Mouse (Mus musculus) adrenal gland, postnatal 25 days (tissue): ENCODE results near the gene Wdr48. TPM values are rescaled to one million over a fixed set of nuclear protein-coding genes. Genes with fewer than 3 reads are reported as not detected.

Source experiments
- DNase-seq: peaks from one replicate; pipeline ENCODE4 v3.0.0; 2021; ENCODE audit warnings: mixed read lengths
- long read RNA-seq: library from polyadenylated mRNA; stranded (forward); transcript quantifications from one replicate; pipeline ENCODE4 v2.0.0, GENCODE M21; 2021
- total RNA-seq: library from RNA; stranded (reverse); gene quantifications from 2 replicates; pipeline ENCODE4 v1.2.3, GENCODE M21; 2021

The Wdr48 gene
- total RNA-seq, result 55.2 and 59.1 TPM in 2 replicates
- long read RNA-seq, transcript Wdr48-201 (19 exons, 3,845 nt), result major isoform, 17 of 27 reads
- long read RNA-seq, partial matches to known transcripts, result 10 of 27 reads
- long read RNA-seq, other reads (novel, unspliced or antisense), result 0 of 27 reads

GRCm38 (mm10) chr9:119894339-119895009, at the start of gene Wdr48:
Wdr48 (plus strand) TSS chr9:119894878.
- DNase-seq, result peak; percentile 92

- no peak for DNase-seq
Measured at GRCm38 (mm10) chr9:119847187-119847586, 47.5 kb upstream of the Wdr48 start.

DNA sequence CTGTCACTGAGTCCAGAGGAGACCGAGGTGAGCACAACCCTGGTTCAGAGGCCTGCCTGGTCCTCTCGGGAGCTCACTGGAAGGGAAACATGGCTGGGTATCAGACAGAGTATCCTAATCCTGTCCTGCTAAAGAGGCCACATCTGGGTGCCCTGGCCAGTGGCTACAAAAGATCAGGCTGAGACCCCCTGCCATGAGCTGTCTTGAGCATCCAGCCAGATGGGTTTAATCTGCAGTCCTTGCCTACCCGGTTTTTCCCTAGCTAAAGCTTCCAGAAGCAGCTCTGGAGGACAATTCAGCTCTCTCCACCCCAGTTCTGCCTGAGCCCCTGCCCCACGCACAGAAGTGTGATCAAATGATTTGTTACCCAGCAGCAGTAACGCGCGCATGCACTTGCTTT, 46.0 kb upstream of the Wdr48 start:
- no peak for DNase-seq

- no peak for DNase-seq
Measured at GRCm38 (mm10) chr9:119849214-119849613, 45.5 kb upstream of the Wdr48 start.

- no peak for DNase-seq
Measured at GRCm38 (mm10) chr9:119852347-119853030, 42.2 kb upstream of the Wdr48 start.

GRCm38 (mm10) chr9:119853071-119853846, 41.4 kb upstream of the Wdr48 start:
- DNase-seq, result no peak

DNA sequence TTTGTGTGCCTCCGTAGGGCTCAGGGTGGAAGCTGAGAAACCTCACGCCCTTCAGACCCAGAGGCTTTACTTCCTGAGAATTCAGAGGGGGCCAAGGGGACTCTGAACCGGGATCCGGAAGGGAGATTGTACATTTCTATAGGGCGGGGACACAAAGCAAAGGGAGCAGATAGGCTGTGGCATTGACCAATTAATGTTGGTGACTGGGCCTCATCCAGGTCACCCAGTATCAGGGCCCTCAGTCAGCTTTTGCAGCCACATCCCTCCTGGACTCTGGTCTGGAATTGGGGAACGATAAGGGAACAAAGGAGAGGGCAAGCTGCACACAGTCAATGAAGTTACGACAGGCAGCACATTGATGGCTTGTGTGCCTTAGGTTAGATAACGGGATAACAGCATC, 40.5 kb upstream of the Wdr48 start:
- no peak for DNase-seq

DNA sequence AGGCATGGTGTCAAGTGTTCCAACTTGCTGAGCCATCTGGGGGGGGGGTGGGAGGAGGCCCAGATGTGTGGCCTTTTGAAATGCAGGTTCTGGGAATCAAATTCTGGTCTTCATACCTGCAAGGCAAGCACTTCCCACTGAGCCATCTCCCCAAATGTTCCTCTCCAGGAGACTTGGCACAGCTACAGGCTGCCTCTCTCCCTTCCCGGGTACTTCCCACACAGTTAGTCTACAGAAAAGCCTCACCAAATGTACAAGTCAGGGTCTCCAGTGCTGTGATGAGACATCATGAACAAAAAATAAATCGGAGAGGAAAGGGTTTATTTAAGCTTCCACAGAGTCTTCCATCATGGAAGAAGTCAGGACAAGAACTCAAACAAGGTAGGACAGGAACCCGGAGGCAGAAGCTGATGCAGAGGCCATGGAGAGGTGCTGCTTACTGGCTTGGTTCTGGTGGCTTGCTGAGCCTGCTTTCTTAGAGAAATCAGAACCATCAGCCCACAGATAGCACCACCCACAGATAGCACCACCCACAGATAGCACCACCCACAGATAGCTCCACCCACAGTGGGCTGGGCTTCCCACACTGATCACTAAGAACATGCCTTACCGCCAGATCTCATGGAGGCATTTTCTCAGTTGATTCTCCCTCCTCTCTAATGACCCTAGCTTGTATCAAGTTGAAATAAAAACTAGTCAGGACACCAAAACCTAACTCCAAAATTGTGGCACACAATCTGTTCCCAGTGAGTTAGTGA, 7.4 kb upstream of the Wdr48 start:
- no peak for DNase-seq

GRCm38 (mm10) chr9:119888843-119889246, 5.8 kb upstream of the Wdr48 start:
- no peak for DNase-seq

DNA sequence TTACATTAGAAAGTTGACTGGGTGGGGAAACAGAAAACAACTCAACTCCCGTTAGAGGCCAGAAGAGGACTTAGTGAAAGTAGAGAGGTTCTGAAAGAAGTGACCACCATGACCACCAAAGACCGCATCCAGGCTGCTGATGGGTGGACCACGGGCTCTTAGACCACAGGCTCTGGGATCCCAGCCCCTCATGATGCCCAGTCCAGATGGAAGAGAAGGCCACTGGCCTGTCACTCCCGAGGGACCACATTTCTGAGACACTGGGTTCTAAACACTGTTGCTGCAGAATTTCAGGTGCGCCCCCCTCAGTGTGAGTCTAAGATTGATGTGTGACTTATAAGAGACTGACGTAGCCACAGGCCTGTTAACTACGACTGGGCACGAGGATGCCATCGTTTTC, 5.2 kb upstream of the Wdr48 start:
- DNase-seq, result no peak

DNA sequence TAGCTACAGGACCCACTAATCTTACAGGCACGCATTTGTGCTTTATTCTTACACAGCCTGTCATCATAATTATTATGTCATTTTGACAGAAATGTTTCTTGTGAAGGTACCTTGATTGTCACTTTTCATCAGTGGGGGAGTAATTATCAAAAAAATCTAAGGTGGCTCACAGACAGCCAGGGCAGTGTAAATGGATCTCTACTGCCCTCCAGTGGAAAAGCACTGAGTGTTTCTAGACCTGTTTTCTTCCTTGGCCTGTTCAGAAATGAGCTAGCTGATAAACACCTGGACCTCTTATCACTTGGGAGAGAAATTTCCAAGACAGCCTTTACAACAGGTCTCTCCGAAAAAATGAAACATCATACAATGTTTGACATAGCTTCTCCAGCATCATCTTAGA, 4.0 kb upstream of the Wdr48 start:
- DNase-seq, result no peak

DNA sequence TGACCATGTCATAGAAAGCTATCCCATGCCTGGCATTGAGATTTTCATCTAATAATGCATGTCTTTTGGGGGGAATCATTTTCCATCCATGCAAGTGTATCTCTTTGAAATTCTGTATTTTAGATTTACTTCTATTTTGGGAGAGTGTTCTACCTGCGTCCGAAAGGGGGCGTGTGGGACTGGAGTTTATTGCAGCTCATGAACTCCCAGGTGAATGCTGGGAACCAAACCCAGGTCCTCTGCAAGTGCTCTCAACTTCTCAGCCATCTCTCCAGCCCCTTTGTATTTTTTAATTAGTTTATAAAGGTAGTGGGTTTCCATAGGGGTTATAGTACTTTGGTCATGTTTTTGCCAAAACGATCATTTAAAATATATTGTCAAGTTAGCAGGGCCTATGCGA, 797 bp upstream of the Wdr48 start:
- no peak for DNase-seq

DNA sequence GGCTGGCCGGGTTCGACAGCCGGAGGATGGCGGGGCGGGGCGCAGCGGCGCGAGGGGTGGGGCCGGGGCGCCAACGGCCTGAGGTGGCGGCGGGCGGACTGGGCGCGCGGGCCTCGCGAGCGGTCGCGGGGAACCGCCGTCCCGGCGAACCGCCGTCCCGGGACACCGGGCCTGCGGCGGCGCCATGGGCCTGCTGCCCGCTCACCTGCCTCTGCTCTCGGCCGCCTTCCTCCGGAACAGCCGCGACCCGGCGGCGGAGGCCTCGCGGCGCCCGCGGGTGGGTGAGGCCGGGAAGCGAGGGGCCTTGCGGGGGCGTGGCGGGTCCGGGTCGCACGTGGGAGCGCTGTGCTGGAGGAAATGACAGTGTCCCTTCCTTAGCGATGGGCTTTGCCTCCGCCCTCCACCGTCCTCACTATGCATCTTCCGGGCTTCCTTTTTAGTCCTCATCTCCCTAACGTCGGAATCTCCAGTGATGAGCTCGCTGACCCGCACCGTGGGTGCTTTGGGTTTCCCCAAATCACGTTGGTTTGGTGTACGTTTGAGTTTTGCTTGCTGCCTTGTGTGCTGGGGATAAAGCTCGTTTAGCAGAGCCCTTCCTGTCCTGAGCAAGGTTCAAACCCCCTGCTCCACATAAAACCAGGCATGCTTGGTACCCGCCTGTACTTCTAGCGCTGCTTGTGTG, 503 bp downstream of the Wdr48 start:
- DNase-seq, result no peak

DNA sequence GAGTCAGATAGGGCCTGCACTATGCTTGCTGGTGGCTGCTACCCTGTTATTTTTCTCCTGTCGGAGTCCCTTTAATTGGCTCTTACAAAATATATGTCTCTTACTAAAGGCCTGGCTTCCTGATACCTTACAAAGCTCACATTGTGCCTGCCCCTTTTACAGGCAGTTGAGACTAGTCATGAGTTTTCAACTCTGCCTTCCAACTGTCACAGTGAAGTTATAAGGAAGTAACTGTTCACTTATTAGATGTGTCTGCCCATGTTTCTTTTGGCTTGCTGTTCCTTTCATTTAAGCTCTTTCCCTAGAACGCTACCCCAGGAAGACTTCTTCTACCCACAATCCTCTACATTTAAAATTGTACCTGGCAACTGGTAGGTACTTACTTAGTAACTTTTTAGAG, 4.8 kb downstream of the Wdr48 start:
- no peak for DNase-seq

DNA sequence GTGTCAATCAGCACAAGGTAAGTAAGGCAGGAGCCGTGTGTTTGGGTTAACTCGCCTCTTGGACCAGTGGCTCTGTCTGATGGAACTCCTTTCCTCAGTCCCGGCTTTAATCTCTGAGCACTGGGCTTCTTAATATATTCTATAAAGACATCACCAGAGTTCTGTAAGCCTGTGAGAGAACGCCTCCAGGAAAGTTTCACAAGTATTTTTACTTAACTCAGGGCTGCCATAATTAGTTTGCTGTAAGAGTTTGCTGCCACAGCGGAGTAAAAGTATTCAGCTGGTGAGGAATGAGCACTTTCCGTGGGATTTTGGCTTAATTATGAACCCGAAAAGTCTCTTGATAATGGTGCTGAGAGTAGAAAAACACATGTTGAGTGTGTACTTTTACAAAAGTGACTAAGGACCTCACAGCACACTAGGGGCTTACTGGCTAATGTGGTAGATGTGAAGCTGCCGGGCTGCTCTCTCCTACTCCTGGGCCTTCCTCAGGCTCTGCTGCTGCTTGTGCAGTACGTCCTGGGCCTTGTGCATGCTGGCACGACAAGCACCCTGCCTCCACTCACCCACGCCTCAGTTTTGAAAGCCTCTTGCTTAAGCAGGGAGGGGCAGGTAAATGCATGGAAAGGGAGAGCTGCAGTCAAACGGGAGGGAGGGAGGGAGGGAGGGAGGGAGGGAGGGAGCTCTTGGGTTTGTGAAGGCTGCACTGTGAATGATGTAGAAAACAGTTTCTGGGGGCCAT, 7.9 kb downstream of the Wdr48 start:
- no peak for DNase-seq

- no peak for DNase-seq
Measured at GRCm38 (mm10) chr9:119908708-119909107, 14.0 kb downstream of the Wdr48 start.

DNA sequence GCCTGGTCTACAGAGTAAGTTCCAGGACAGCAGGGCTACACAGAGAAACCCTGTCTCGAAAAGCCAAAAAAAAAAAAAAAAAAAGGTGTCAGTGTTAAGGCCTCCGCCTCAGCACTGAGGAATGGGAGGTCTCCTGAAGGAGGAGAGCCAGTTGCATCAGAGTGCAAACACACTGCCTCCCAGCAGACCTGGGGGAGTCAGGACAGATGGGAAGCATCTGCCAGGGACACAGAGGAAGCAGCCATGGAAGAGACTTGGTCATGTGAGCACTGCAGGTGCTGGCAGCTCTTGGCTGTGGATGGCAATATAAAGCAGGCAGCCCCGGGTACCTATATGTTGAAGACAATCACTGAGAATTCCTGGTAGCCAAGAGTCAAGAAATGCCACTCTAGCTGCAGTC, 15.3 kb downstream of the Wdr48 start:
- no peak for DNase-seq

- no peak for DNase-seq
Measured at GRCm38 (mm10) chr9:119913087-119913838, 18.6 kb downstream of the Wdr48 start.

- no peak for DNase-seq
Measured at GRCm38 (mm10) chr9:119919858-119920257, 25.2 kb downstream of the Wdr48 start.

DNA sequence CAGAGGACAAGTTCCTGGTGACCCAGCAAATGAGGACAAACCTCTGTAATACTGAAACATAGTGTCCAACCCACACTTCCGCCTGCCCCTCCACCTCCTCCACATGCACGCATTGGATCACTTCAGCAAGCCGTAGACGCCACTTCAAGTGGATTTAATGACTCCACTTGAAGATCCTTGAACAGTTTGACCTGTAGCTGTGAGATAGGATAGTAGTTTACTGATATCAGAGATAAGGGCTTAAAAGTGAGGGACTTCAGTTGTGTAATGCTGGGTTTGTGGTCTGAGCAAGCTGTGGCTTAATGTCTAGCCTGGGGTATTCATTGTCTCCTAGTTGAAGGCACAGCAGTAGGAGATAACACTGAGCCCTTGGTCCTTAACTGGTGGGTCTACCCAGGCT, 28.8 kb downstream of the Wdr48 start:
- DNase-seq, result no peak
